Mouse (Mus musculus): Measurements from ENCODE around the gene Plekha6. TPM values are rescaled to one million over a fixed set of nuclear protein-coding genes. Genes with fewer than 3 reads are reported as not detected.
A peak's percentile ranks its signal among the peaks of the same experiment; 100 is the strongest.

Plekha6 gene
- polyA plus RNA-seq, 1 experiment from 2014 or later: 10.6 TPM

GRCm38 (mm10) chr1:133307318-133307717, 143.3 kb downstream of the Plekha6 start:
- 12% methylated on average over 6 of the region's 6 CpGs for WGBS
- no peaks in the 10 kb centered on the region for H3K9me3 ChIP-seq
- no peaks in the 10 kb centered on the region for H3K36me3 ChIP-seq
- H3K4me2 ChIP-seq: no peak overlapping the region
- no peak overlapping the region for H3K27ac ChIP-seq (replicated peaks)
- H3K9ac ChIP-seq: no peak overlapping the region
- H3K27me3 ChIP-seq (replicated peaks): no peaks in the 10 kb centered on the region
- no peak for ATAC-seq (ENCODE audit: extremely low read depth, insufficient number of reproducible peaks, low FRiP score, low TSS enrichment)
- H3K4me1 ChIP-seq: peaks cover 32% of the 10 kb centered on the region
- no peak overlapping the region for H3K4me3 ChIP-seq

- H3K9me3 ChIP-seq: no peaks in the 10 kb centered on the region
- H3K27me3 ChIP-seq (replicated peaks): no peaks in the 10 kb centered on the region
- peaks cover 19% of the 10 kb centered on the region for H3K4me1 ChIP-seq
- no peaks in the 10 kb centered on the region for H3K36me3 ChIP-seq
- H3K4me3 ChIP-seq: no peak within 1 kb of the TSS
- H3K9ac ChIP-seq: no peak within 1 kb of the TSS
- no peak for ATAC-seq (ENCODE audit: extremely low read depth, insufficient number of reproducible peaks, low FRiP score, low TSS enrichment)
- H3K4me2 ChIP-seq: no peak within 1 kb of the TSS
- no peak within 1 kb of the TSS for H3K27ac ChIP-seq (replicated peaks)
- 62% methylated on average over 14 of the region's 14 CpGs for WGBS
Measured at GRCm38 (mm10) chr1:133309652-133310267, 145.8 kb downstream of the Plekha6 start, which contains the start of gene Golt1a. TSS of gene Golt1a (plus strand) at chr1:133309800.

GRCm38 (mm10) chr1:133311240-133311639, 147.2 kb downstream of the Plekha6 start:
- Histone ChIP-seq H3K4me3 (no peak overlapping the region), H3K36me3 (no peaks in the 10 kb centered on the region), H3K27ac (replicated peaks) (no peak overlapping the region), H3K27me3 (replicated peaks) (no peaks in the 10 kb centered on the region), H3K9me3 (no peaks in the 10 kb centered on the region), H3K4me2 (no peak overlapping the region), H3K4me1 (peaks cover 19% of the 10 kb centered on the region), H3K9ac (no peak overlapping the region)
- 56% methylated on average over 4 of the region's 4 CpGs for WGBS
- no peak for ATAC-seq (ENCODE audit: extremely low read depth, insufficient number of reproducible peaks, low FRiP score, low TSS enrichment)

- Histone ChIP-seq H3K4me3 (no peak overlapping the region), H3K9me3 (no peaks in the 10 kb centered on the region), H3K9ac (peak overlapping the region; percentile 59; the same call in 1 of the 2 replicates), H3K27me3 (replicated peaks) (no peaks in the 10 kb centered on the region), H3K27ac (replicated peaks) (no peak overlapping the region), H3K4me1 (peaks cover 18% of the 10 kb centered on the region), H3K36me3 (no peaks in the 10 kb centered on the region), H3K4me2 (peak overlapping the region; percentile 31)
- WGBS: 9% methylated on average over 10 of the region's 10 CpGs
- no peak for ATAC-seq (ENCODE audit: extremely low read depth, insufficient number of reproducible peaks, low FRiP score, low TSS enrichment)
Measured at GRCm38 (mm10) chr1:133311946-133312345, 147.9 kb downstream of the Plekha6 start.

GRCm38 (mm10) chr1:133314364-133314763, 150.4 kb downstream of the Plekha6 start:
- no peak for ATAC-seq (ENCODE audit: extremely low read depth, insufficient number of reproducible peaks, low FRiP score, low TSS enrichment)
- H3K27ac ChIP-seq (replicated peaks): no peak overlapping the region
- H3K9ac ChIP-seq: no peak overlapping the region
- H3K27me3 ChIP-seq (replicated peaks): no peaks in the 10 kb centered on the region
- peaks cover 7% of the 10 kb centered on the region; the same call in 1 of the 2 replicates for H3K9me3 ChIP-seq
- H3K4me1 ChIP-seq: peaks cover 14% of the 10 kb centered on the region
- WGBS: 25% methylated on average over 8 of the region's 8 CpGs
- H3K4me3 ChIP-seq: no peak overlapping the region
- no peaks in the 10 kb centered on the region for H3K36me3 ChIP-seq
- no peak overlapping the region for H3K4me2 ChIP-seq

GRCm38 (mm10) chr1:133315775-133316174, 151.8 kb downstream of the Plekha6 start:
- ATAC-seq (ENCODE audit: extremely low read depth, insufficient number of reproducible peaks, low FRiP score, low TSS enrichment): no peak
- Histone ChIP-seq H3K9ac (no peak overlapping the region), H3K4me3 (no peak overlapping the region), H3K27ac (replicated peaks) (no peak overlapping the region), H3K27me3 (replicated peaks) (no peaks in the 10 kb centered on the region; the same call in 1 of the 2 replicates), H3K4me1 (peaks cover 11% of the 10 kb centered on the region), H3K36me3 (no peaks in the 10 kb centered on the region), H3K4me2 (no peak overlapping the region), H3K9me3 (peaks cover 7% of the 10 kb centered on the region; the same call in 1 of the 2 replicates)
- 65% methylated on average over 6 of the region's 6 CpGs for WGBS

GRCm38 (mm10) chr1:133316577-133316976, 152.6 kb downstream of the Plekha6 start:
- 69% methylated on average over 4 of the region's 4 CpGs for WGBS

GRCm38 (mm10) chr1:133317149-133317548, 153.1 kb downstream of the Plekha6 start:
- Histone ChIP-seq H3K4me3 (no peak overlapping the region), H3K4me2 (no peak overlapping the region), H3K9me3 (peaks cover 7% of the 10 kb centered on the region; the same call in 1 of the 2 replicates), H3K36me3 (no peaks in the 10 kb centered on the region), H3K4me1 (peaks cover under 1% of the 10 kb centered on the region), H3K27ac (replicated peaks) (no peak overlapping the region), H3K9ac (no peak overlapping the region), H3K27me3 (replicated peaks) (no peaks in the 10 kb centered on the region; the same call in 1 of the 2 replicates)
- WGBS: 79% methylated on average over 1 of the region's 1 CpGs
- no peak for ATAC-seq (ENCODE audit: extremely low read depth, insufficient number of reproducible peaks, low FRiP score, low TSS enrichment)

More at GRCm38 (mm10) chr1:133316577-133316976, 152.6 kb downstream of the Plekha6 start:
- no peak overlapping the region for H3K9ac ChIP-seq
- no peak for ATAC-seq (ENCODE audit: extremely low read depth, insufficient number of reproducible peaks, low FRiP score, low TSS enrichment)
- H3K4me2 ChIP-seq: no peak overlapping the region
- H3K9me3 ChIP-seq: peaks cover 7% of the 10 kb centered on the region; the same call in 1 of the 2 replicates
- no peak overlapping the region for H3K4me3 ChIP-seq
- no peak overlapping the region for H3K27ac ChIP-seq (replicated peaks)
- H3K4me1 ChIP-seq: peaks cover 7% of the 10 kb centered on the region
- no peaks in the 10 kb centered on the region; the same call in 1 of the 2 replicates for H3K27me3 ChIP-seq (replicated peaks)
- no peaks in the 10 kb centered on the region for H3K36me3 ChIP-seq

- Histone ChIP-seq H3K9ac (no peak within 1 kb of the TSS), H3K4me3 (no peak within 1 kb of the TSS), H3K4me2 (no peak within 1 kb of the TSS), H3K4me1 (no peaks in the 10 kb centered on the region), H3K9me3 (peaks cover 7% of the 10 kb centered on the region; the same call in 1 of the 2 replicates), H3K36me3 (no peaks in the 10 kb centered on the region), H3K27me3 (replicated peaks) (no peaks in the 10 kb centered on the region; the same call in 1 of the 2 replicates), H3K27ac (replicated peaks) (no peak within 1 kb of the TSS)
- WGBS: 78% methylated on average over 13 of the region's 13 CpGs
- ATAC-seq (ENCODE audit: extremely low read depth, insufficient number of reproducible peaks, low FRiP score, low TSS enrichment): no peak
Measured at GRCm38 (mm10) chr1:133321267-133321925, 157.4 kb downstream of the Plekha6 start, which contains the start of gene Kiss1. TSS of gene Kiss1 (plus strand) at chr1:133321875.

- peaks cover under 1% of the 10 kb centered on the region; the same call in 1 of the 2 replicates for H3K9me3 ChIP-seq
- H3K4me2 ChIP-seq: no peak overlapping the region
- H3K4me1 ChIP-seq: no peaks in the 10 kb centered on the region
- no peak overlapping the region for H3K4me3 ChIP-seq
- H3K36me3 ChIP-seq: no peaks in the 10 kb centered on the region
- no peak overlapping the region for H3K27ac ChIP-seq (replicated peaks)
- ATAC-seq (ENCODE audit: extremely low read depth, insufficient number of reproducible peaks, low FRiP score, low TSS enrichment): no peak
- H3K9ac ChIP-seq: no peak overlapping the region
- WGBS: 38% methylated on average over 5 of the region's 5 CpGs
- peaks cover 16% of the 10 kb centered on the region for H3K27me3 ChIP-seq (replicated peaks)
Measured at GRCm38 (mm10) chr1:133323333-133323732, 159.3 kb downstream of the Plekha6 start.

GRCm38 (mm10) chr1:133325951-133326350, 161.9 kb downstream of the Plekha6 start:
- Histone ChIP-seq H3K4me3 (no peak overlapping the region), H3K4me1 (peaks cover 9% of the 10 kb centered on the region), H3K27ac (replicated peaks) (no peak overlapping the region), H3K36me3 (no peaks in the 10 kb centered on the region), H3K4me2 (no peak overlapping the region), H3K9me3 (no peaks in the 10 kb centered on the region), H3K27me3 (replicated peaks) (peaks cover 42% of the 10 kb centered on the region), H3K9ac (no peak overlapping the region)
- no peak for ATAC-seq (ENCODE audit: extremely low read depth, insufficient number of reproducible peaks, low FRiP score, low TSS enrichment)
- 68% methylated on average over 8 of the region's 8 CpGs for WGBS

Measured in heart, embryonic 13.5 days (tissue).